Mouse (Mus musculus) Patski (cell line): ENCODE results near the gene Asb15. TPM values are rescaled to one million over a fixed set of nuclear protein-coding genes. Genes with fewer than 3 reads are reported as not detected.

ENCODE experiments used
- ATAC-seq: fragments of 100-300 bp; one replicate; pipeline ENCODE4 v1.8.0; 2021
- CTCF ChIA-PET: fragments of 350-600 bp; sonication (Branson Sonifier 250); formaldehyde crosslinking; loops from one replicate; lab custom pipeline; 2022; ENCODE audit warnings: inconsistent platforms; lab: Charles Lee
- POLR2A ChIA-PET: fragments of 350-600 bp; sonication (Branson Sonifier 250); formaldehyde crosslinking; loops from one replicate; lab custom pipeline; 2022; ENCODE audit warnings: antibody characterized with exemption, inconsistent platforms; lab: Charles Lee
- DNase-seq: peaks from one replicate; pipeline ENCODE4 v3.0.0-alpha.2; 2011; ENCODE audit warnings: low read depth, low spot score
- H3K27me3 ChIP-seq: fragments of 371-371 bp; one replicate; pipeline ENCODE4 v1.5.1; 2021
- CTCF ChIP-seq: fragments of 100-300 bp; IDR thresholded peaks from one replicate; pipeline ENCODE4 v1.5.1; 2021
- in situ Hi-C: fragments of 300-500 bp; cut with MboI; formaldehyde crosslinking; loops from 3 replicates; pipeline ENCODE4 v1.11.1; 2018; ENCODE audit warnings: low pct_unique_long_range_greater_than_20kb, mixed read lengths
- polyA plus RNA-seq: library from polyadenylated mRNA; unstranded; gene quantifications from one replicate; pipeline ENCODE4 v1.2.3, GENCODE M21; 2021

Asb15 gene
- polyA plus RNA-seq, 1 experiment from 2014 or later = not detected

DNA sequence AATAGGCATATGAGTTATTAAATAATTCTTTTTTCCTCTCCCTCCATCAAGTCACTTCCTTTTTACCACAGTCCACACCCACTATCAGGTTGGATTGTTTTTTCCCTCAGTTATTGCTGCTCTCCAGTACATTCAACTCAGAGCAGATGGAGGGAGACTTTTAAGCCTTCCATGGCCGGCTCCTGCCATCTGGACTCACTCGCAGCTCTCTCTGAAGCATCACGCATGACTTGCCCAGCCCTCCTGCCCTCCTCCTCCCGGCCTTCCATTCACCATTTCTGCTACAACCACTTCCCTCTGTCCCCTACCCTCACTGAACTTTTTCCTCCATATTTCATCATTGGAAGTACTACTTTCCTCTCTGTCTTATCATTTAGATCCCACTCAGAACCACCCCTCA is 88.8 kb downstream of the Asb15 start:
- no peak for TF ChIP-seq CTCF
- no peak for ATAC-seq
- in situ Hi-C loops = no loop called here

DNA sequence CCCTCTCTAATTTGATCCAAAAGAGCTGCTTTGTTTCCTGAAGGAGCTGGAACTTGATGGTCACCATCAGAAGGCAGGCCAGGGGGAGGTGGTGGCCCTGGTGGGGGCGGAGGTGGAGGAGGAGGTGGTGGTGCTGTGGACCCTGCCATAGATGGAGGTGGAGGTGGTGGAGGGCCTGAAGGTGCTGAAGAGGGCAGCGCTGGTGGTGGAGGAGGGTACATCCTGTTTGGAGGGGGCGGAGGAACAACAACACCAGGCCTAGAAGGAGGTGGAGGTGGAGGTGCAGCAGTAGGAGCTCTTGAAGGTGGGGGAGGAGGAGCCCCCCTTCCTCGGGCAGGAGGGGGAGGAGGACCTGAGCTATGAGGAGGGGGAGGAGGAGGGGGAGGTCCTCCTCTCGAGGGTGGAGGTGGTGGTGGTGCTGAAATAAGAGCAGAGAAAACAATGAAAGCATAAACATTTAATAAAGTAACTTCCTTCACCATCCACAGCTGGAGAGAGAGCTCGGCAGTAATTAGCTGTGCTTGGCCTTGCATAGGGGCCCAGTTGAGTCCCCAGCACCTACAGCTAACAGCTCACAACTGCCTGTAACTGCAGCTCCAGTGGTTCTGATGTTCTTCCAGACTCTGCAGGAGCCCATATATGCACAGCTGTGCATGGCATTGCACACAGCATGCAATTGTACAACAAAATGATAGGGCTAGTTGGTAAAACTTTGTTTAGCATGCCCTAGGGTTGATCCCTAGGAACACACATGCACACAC is 91.5 kb downstream of the Asb15 start:
- in situ Hi-C loops = no loop called here
- no peak for DNase-seq
- CTCF ChIA-PET = no interaction called here
- no peaks in the 10 kb centered on the region for H3K27me3 ChIP-seq
- TF ChIP-seq CTCF = no peak
- POLR2A ChIA-PET = no interaction called here
- ATAC-seq = no peak

More for the DNA sequence above, 88.8 kb downstream of the Asb15 start:
- no peaks in the 10 kb centered on the region for H3K27me3 ChIP-seq
- DNase-seq = no peak
- CTCF ChIA-PET = no interaction called here
- POLR2A ChIA-PET = no interaction called here

DNA sequence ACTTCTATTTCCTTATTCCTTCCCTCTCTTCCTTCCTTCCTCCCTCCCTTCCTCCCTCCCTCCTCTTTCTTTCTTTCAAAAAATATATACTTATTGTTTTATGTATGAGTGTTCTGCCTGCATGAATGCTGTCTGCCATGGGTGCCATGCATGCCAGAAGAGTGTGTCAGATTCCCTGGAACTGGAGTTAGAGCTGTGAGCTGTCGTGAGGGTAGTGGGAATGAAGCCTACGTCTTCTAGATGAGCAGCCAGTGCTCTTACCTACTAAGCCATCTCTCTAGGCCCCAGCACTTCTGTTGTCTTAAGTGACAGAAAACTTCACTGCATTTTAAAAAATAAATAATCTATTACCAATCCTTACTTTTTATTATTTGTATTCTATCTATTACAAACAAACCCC is 93.0 kb downstream of the Asb15 start:
- H3K27me3 ChIP-seq = no peaks in the 10 kb centered on the region
- TF ChIP-seq CTCF = no peak
- in situ Hi-C loops = no loop called here
- ATAC-seq = no peak
- DNase-seq = no peak
- ChIA-PET POLR2A (no interaction called here), CTCF (no interaction called here)

DNA sequence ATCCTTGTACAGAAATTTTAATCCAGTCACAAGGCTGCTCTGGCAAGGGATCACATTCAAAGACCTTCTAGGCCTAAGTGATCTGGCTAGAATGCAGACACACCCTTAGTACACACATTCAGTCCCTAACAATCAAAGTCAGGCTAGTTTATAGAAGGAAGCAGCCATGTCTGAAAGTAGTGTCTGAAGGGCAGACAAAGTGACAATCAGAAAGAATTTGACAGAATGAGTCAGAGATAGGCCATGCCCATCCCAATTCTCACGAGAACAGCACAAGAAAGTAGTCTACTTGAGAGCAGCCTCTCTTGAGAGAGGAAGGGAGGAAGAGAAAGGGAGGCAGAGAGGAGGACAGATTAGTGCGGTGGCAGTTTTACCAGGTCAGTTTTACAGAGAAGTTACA is 94.2 kb downstream of the Asb15 start:
- TF ChIP-seq CTCF = no peak
- ChIA-PET POLR2A (no interaction called here), CTCF (interaction anchor here (1.1 kb wide), 1 partner anchor 10 kb away, joined by 4 read pairs; no protein-coding TSS in a partner anchor)
- in situ Hi-C loops = no loop called here
- no peak for ATAC-seq
- no peak for DNase-seq
- H3K27me3 ChIP-seq = no peaks in the 10 kb centered on the region

Other genes with a start within 250 kb of the Asb15 start
- gene Iqub, start 13.1 kb upstream of the Asb15 start, polyA plus RNA-seq = not detected
- gene Ndufa5, start 131 bp upstream of the Asb15 start, polyA plus RNA-seq = 218 TPM
- not detected for gene Lmod2, start 69.6 kb downstream of the Asb15 start, polyA plus RNA-seq
- 61.1 TPM for gene Wasl, start 136.9 kb downstream of the Asb15 start, polyA plus RNA-seq
- gene Hyal6, start 205.1 kb downstream of the Asb15 start, polyA plus RNA-seq = not detected
- not detected for gene Hyal4, start 220.2 kb downstream of the Asb15 start, polyA plus RNA-seq